Mouse (Mus musculus): ENCODE measurements at regions not wholly inside any gene's neighbourhood (a gene's known extent, or its start where the extent isn't known, plus 50 kb on each side); places are given as distances from the start of the nearest gene placed in this dataset.
A peak's percentile ranks its signal among the peaks of the same experiment; 100 is the strongest.

DNA sequence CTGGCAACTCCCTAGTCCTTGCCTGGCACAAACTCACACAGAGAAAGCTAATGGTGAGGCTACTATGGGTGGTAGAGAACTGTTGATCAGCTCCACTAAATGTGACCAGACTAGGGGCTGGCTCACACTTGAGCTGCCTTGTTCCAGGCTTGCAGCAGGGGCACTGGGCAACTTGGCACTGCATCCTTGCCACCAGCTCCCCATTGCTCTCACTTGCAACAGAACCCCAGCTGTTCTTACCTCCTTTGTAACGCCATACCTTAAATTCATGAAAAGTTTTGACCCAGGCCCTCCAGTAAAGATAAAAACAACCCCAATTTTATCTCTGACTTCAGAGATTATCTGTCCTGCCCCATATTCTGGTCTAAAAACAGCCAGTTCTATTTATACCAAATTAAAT lies 328.7 kb downstream of the Diras2 start:
- Histone ChIP-seq H3K4me1 (ENCODE audit: control insufficient read depth, insufficient read depth, low read length) (no peaks in the 10 kb centered on the region), H3K9ac (replicated peaks; ENCODE audit: low read length) (no peak overlapping the region), H3K36me3 (ENCODE audit: control insufficient read depth, insufficient read depth, low read length) (no peaks in the 10 kb centered on the region), H3K4me3 (replicated peaks; ENCODE audit: low read depth, low read length) (no peak overlapping the region), H3K27me3 (ENCODE audit: control insufficient read depth, insufficient read depth, low read length) (no peaks in the 10 kb centered on the region), H3K4me2 (ENCODE audit: low read length) (no peak overlapping the region), H3K9me3 (ENCODE audit: control insufficient read depth, low read length) (no peaks in the 10 kb centered on the region), H3K27ac (replicated peaks; ENCODE audit: low read depth, low read length) (no peak overlapping the region)
- DNase-seq (no peak), ATAC-seq (ENCODE audit: low FRiP score, low TSS enrichment) (no peak)
- 88% methylated on average over 1 of the region's 1 CpGs for WGBS

DNA sequence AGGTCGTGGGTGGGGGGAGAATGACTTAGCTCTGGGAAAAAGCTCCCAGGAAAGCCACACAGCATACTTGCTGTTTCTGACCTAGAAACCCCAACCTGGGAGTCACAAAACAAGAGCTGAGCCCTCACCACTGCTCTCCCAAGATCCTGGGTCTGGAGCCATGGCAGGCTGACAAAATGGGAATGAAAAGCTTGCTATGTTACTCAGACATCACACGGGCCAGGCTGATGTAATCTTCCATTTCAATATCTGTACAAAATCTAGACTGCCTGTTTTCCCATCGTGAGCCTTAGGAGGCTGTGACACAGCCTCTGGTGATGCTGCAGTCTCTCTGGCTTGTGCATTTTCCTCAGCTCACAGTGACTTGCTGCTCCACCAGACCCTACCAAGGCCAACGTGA lies 325.1 kb downstream of the Diras2 start:
- Histone ChIP-seq H3K9me3 (ENCODE audit: control insufficient read depth, low read length) (no peaks in the 10 kb centered on the region), H3K4me3 (replicated peaks; ENCODE audit: low read depth, low read length) (no peak overlapping the region), H3K27ac (replicated peaks; ENCODE audit: low read depth, low read length) (no peak overlapping the region), H3K9ac (replicated peaks; ENCODE audit: low read length) (no peak overlapping the region), H3K36me3 (ENCODE audit: control insufficient read depth, insufficient read depth, low read length) (no peaks in the 10 kb centered on the region), H3K4me2 (ENCODE audit: low read length) (no peak overlapping the region), H3K4me1 (ENCODE audit: control insufficient read depth, insufficient read depth, low read length) (no peaks in the 10 kb centered on the region), H3K27me3 (ENCODE audit: control insufficient read depth, insufficient read depth, low read length) (no peaks in the 10 kb centered on the region)
- no peak for ATAC-seq (ENCODE audit: low FRiP score, low TSS enrichment)
- WGBS: 80% methylated on average over 4 of the region's 4 CpGs
- DNase-seq: no peak

DNA sequence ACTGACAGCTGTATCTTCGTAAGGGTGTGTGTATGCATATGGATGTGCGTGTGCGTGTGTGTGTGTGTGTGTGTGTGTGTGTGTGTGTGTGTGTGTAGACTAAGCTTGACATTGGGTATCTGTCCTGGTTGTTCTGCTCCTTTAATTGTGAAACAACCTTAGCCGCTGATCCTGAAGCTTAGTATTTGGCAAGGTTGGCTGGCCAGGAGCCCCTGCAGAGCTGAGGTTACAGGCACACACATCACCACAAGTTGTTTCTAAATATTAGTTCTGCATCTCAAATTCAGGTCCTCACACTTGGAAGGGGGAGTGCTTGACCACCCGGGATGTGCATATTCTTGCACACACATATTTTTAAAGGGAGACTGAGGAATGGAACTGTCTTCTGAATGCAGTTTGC lies 314.7 kb downstream of the Diras2 start:
- Histone ChIP-seq H3K4me1 (ENCODE audit: control insufficient read depth, insufficient read depth, low read length) (no peaks in the 10 kb centered on the region), H3K4me2 (ENCODE audit: low read length) (no peak overlapping the region), H3K4me3 (replicated peaks; ENCODE audit: low read depth, low read length) (no peak overlapping the region), H3K36me3 (ENCODE audit: control insufficient read depth, insufficient read depth, low read length) (no peaks in the 10 kb centered on the region), H3K27ac (replicated peaks; ENCODE audit: low read depth, low read length) (no peak overlapping the region), H3K27me3 (ENCODE audit: control insufficient read depth, insufficient read depth, low read length) (no peaks in the 10 kb centered on the region), H3K9ac (replicated peaks; ENCODE audit: low read length) (no peak overlapping the region), H3K9me3 (ENCODE audit: control insufficient read depth, low read length) (no peaks in the 10 kb centered on the region)
- ATAC-seq (ENCODE audit: low FRiP score, low TSS enrichment): no peak
- no peak for DNase-seq
- WGBS: 88% methylated on average over 5 of the region's 5 CpGs

DNA sequence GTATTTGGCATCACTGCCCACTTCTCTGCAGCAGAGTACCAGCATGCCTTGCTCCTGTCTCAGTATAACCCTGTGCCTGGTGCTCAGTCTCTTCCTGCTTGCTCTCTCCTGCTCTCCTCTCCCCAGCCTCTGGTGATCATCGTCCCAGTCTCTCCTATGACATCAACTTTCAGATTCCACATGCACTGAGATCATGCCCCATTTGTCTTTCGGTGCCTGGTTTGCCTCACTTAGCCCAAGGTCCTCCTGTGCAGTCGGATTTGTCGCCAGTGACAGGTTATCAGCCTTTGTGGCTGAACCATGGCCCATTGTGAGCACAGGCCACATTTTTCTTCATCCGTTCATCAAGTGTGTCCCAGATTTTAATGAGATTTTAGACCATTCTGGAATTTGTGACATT lies 314.0 kb downstream of the Diras2 start:
- Histone ChIP-seq H3K9ac (replicated peaks; ENCODE audit: low read length) (no peak overlapping the region), H3K36me3 (ENCODE audit: control insufficient read depth, insufficient read depth, low read length) (no peaks in the 10 kb centered on the region), H3K27ac (replicated peaks; ENCODE audit: low read depth, low read length) (no peak overlapping the region), H3K4me3 (replicated peaks; ENCODE audit: low read depth, low read length) (no peak overlapping the region), H3K4me2 (ENCODE audit: low read length) (no peak overlapping the region), H3K27me3 (ENCODE audit: control insufficient read depth, insufficient read depth, low read length) (no peaks in the 10 kb centered on the region), H3K9me3 (ENCODE audit: control insufficient read depth, low read length) (no peaks in the 10 kb centered on the region), H3K4me1 (ENCODE audit: control insufficient read depth, insufficient read depth, low read length) (no peaks in the 10 kb centered on the region)
- DNase-seq (no peak), ATAC-seq (ENCODE audit: low FRiP score, low TSS enrichment) (no peak)
- WGBS: 76% methylated on average over 5 of the region's 5 CpGs

DNA sequence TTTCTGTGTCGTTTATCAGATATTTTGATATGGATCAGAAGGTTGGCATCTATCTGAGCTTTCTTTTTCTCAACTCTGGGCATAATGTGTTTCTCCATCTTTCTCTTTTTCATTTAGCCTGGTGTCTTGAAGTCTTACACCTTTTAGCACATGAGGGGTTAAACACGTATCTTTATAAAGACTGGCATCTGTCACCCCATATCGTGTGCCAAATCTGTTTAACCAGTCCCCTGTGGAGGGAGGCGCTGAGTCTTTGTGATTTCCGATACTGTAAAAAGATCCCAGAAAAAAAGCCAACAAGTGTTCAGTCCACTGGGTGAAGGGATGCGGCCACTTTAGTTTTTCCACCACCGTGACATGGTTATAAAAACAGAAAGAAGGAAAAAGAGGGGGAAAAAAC lies 313.3 kb downstream of the Diras2 start:
- H3K36me3 ChIP-seq (ENCODE audit: control insufficient read depth, insufficient read depth, low read length): no peaks in the 10 kb centered on the region
- no peaks in the 10 kb centered on the region for H3K4me1 ChIP-seq (ENCODE audit: control insufficient read depth, insufficient read depth, low read length)
- no peak overlapping the region for H3K9ac ChIP-seq (replicated peaks; ENCODE audit: low read length)
- 63% methylated on average over 7 of the region's 7 CpGs for WGBS
- no peak overlapping the region for H3K4me3 ChIP-seq (replicated peaks; ENCODE audit: low read depth, low read length)
- peaks cover 5% of the 10 kb centered on the region; the same call in 1 of the 2 replicates for H3K27me3 ChIP-seq (ENCODE audit: control insufficient read depth, insufficient read depth, low read length)
- no peak overlapping the region for H3K27ac ChIP-seq (replicated peaks; ENCODE audit: low read depth, low read length)
- DNase-seq (no peak), ATAC-seq (ENCODE audit: low FRiP score, low TSS enrichment) (no peak)
- no peak overlapping the region for H3K4me2 ChIP-seq (ENCODE audit: low read length)
- no peaks in the 10 kb centered on the region for H3K9me3 ChIP-seq (ENCODE audit: control insufficient read depth, low read length)

DNA sequence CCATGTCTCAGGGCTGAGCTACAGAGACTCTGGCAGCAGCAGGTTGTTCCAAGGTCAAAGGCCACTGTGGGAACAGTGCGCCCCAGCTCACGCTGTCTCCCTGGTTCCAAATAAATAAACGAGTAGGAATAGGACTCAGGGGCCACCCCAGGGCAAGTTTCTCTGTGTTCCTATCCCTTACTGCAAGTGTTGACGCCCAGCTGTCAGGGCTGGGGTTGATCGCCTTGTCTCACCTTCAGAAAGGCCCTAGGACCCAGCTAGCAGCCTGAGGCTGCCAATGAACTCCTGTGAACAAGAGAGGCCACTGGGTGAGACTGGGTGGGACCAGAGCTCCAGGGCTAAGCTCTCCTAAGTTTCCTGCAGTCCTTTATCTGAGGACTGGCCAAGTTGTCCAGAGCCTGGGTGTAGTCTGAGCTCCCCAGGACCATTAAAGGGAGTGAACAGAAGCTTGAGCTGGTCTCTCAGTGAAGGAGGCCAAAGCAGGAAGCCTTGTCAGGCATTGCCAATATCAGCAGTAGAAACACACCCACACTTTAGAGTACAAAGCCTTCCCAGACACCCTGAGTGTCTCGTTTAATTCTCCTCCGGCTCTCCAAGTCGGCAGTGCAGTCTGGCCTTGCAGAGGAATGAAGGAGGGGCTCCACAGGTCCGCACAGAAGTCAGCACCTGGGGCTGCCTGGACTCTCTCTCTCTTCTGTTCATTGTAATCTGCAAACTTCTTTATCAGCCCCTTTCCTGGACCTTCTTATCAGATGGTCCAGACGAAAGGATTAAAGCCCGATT lies 308.6 kb downstream of the Diras2 start:
- Histone ChIP-seq H3K4me1 (ENCODE audit: control insufficient read depth, insufficient read depth, low read length) (peaks cover 7% of the 10 kb centered on the region; the same call in 1 of the 2 replicates), H3K27ac (replicated peaks; ENCODE audit: low read depth, low read length) (no peak overlapping the region), H3K9ac (replicated peaks; ENCODE audit: low read length) (no peak overlapping the region), H3K27me3 (ENCODE audit: control insufficient read depth, insufficient read depth, low read length) (peaks cover 5% of the 10 kb centered on the region; the same call in 1 of the 2 replicates), H3K9me3 (ENCODE audit: control insufficient read depth, low read length) (no peaks in the 10 kb centered on the region), H3K4me3 (replicated peaks; ENCODE audit: low read depth, low read length) (no peak overlapping the region), H3K36me3 (ENCODE audit: control insufficient read depth, insufficient read depth, low read length) (no peaks in the 10 kb centered on the region), H3K4me2 (ENCODE audit: low read length) (no peak overlapping the region)
- no peak for ATAC-seq (ENCODE audit: low FRiP score, low TSS enrichment)
- 30% methylated on average over 11 of the region's 11 CpGs for WGBS
- peak; percentile 14 for DNase-seq

DNA sequence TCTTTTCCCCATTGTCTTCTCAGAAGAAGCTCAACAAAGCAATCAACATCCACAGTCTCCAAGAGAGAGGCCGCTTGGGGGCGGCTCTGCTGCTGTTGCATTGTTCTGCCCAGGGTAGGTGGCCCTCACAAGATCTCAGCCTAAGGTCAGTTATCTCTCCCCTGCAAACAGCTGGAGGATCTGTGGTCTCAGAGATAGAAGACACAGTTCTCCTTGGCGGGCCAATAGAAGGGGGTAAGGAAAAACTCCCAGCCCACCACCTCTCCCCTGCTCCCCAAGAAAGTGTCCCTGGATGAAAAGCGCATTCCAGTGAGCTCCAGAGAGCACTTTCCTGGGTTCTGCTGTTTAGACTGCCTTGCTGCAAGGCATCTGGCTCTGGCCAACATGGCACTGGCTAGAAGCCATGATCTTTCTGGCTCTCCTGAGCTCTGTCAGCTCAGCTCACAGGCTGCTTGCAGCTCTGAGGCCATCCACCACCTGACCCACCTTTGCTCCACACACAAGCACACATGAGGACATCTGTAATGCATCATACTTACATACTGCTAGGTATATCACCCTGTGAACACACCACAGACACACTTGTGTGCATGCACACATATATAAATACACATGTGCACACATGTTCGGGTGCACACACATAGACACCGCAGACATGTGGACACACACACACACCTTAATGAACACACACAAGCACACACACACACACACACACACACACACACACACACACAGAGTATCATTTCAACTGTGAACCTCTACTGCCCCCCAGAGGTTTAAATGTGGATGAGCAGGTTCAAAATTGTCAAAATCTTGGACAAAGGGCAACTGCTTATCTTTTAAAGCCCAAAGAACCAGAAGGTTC lies 307.7 kb downstream of the Diras2 start:
- H3K4me3 ChIP-seq (replicated peaks; ENCODE audit: low read depth, low read length): no peak overlapping the region
- H3K4me2 ChIP-seq (ENCODE audit: low read length): no peak overlapping the region
- H3K36me3 ChIP-seq (ENCODE audit: control insufficient read depth, insufficient read depth, low read length): no peaks in the 10 kb centered on the region
- H3K27me3 ChIP-seq (ENCODE audit: control insufficient read depth, insufficient read depth, low read length): peaks cover 5% of the 10 kb centered on the region; the same call in 1 of the 2 replicates
- peak; percentile 31; the same call in 1 of the 2 replicates for ATAC-seq (ENCODE audit: low FRiP score, low TSS enrichment)
- 35% methylated on average over 6 of the region's 6 CpGs for WGBS
- peak; percentile 83 for DNase-seq
- H3K9me3 ChIP-seq (ENCODE audit: control insufficient read depth, low read length): no peaks in the 10 kb centered on the region
- H3K27ac ChIP-seq (replicated peaks; ENCODE audit: low read depth, low read length): no peak overlapping the region
- H3K9ac ChIP-seq (replicated peaks; ENCODE audit: low read length): no peak overlapping the region
- peaks cover 7% of the 10 kb centered on the region; the same call in 1 of the 2 replicates for H3K4me1 ChIP-seq (ENCODE audit: control insufficient read depth, insufficient read depth, low read length)

DNA sequence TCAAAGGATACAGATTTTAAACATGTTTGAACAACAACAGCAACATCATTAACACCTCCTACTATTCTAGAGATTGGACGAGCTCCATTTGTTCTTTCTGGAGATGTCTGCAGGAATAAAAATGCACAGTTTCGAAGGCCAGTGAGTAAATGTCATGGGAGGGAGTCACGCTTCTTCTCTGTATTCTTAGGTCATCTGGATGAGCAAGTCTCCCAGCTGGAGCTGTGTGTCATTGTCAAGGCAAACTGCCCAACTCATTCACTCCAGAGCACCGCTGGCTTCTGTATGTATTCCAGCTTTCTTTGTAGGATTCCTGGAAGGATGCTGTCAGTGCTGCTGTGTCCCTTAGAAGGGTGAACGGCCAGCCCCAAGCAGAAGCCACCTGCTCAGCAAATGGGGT lies 297.1 kb downstream of the Diras2 start:
- WGBS: 69% methylated on average over 5 of the region's 5 CpGs
- no peaks in the 10 kb centered on the region for H3K9me3 ChIP-seq (ENCODE audit: control insufficient read depth, low read length)

More for the DNA sequence above, 297.1 kb downstream of the Diras2 start:
- Histone ChIP-seq H3K4me2 (ENCODE audit: low read length) (no peak overlapping the region), H3K36me3 (ENCODE audit: control insufficient read depth, insufficient read depth, low read length) (no peaks in the 10 kb centered on the region), H3K27me3 (ENCODE audit: control insufficient read depth, insufficient read depth, low read length) (no peaks in the 10 kb centered on the region), H3K9ac (replicated peaks; ENCODE audit: low read length) (no peak overlapping the region), H3K27ac (replicated peaks; ENCODE audit: low read depth, low read length) (no peak overlapping the region), H3K4me1 (ENCODE audit: control insufficient read depth, insufficient read depth, low read length) (peaks cover 6% of the 10 kb centered on the region; the same call in 1 of the 2 replicates), H3K4me3 (replicated peaks; ENCODE audit: low read depth, low read length) (no peak overlapping the region)
- DNase-seq (no peak), ATAC-seq (ENCODE audit: low FRiP score, low TSS enrichment) (no peak)
